Mouse (Mus musculus) small intestine, adult 2 months (tissue): ENCODE measurements at regions not wholly inside any gene's neighbourhood (a gene's known extent, or its start where the extent isn't known, plus 50 kb on each side); places are given as distances from the start of the nearest gene placed in this dataset.

Source experiments
- CTCF ChIP-seq: fragments of 200-500 bp; IDR thresholded peaks from 2 replicates; pipeline ENCODE4 v1.5.1; 2012; ENCODE audit warnings: low read depth, mild to moderate bottlenecking, control low read depth, inconsistent platforms, low read length, moderate library complexity, mixed read lengths; ENCODE audit not compliant: insufficient replicate concordance, insufficient read length; ENCODE audit errors: extremely low read depth
- POLR2A ChIP-seq: fragments of 200-500 bp; IDR thresholded peaks from 2 replicates; pipeline ENCODE4 v1.6.1; 2012; ENCODE audit warnings: low read depth, mild to moderate bottlenecking, control low read depth, inconsistent platforms, low read length, moderate library complexity

GRCm38 (mm10) chr2:101441081-101441630, 183.4 kb upstream of the Rag2 start:
- no peak for TF ChIP-seq CTCF
- TF ChIP-seq POLR2A = no peak
